Mouse (Mus musculus): Measurements from ENCODE around the gene Lipc.

GRCm38 (mm10) chr9:70927701-70928100 is 24.3 kb downstream of the Lipc start:
- TF ChIP-seq CTCF (IDR thresholded peaks at IDR 0.05; ENCODE audit: control insufficient read depth, insufficient read depth, low read length) (no peak), POLR2A (IDR thresholded peaks at IDR 0.05; ENCODE audit: borderline replicate concordance, control insufficient read depth, low read depth, low read length) (no peak)

Measured in bone marrow, adult 2 months (tissue).